Mouse (Mus musculus) liver, embryonic 14.5 days (tissue): Measurements from ENCODE around the gene Gpatch3. TPM values are rescaled to one million over a fixed set of nuclear protein-coding genes. Genes with fewer than 3 reads are reported as not detected.
A peak's percentile ranks its signal among the peaks of the same experiment; 100 is the strongest.

Experiments used
- ATAC-seq: fragments of 200-750 bp; cut with Nextera tagmentation; 2 replicates; pipeline ENCODE4 v1.8.0; 2017; ENCODE audit warnings: moderate number of reproducible peaks, mild to moderate bottlenecking, moderate library complexity; ENCODE audit not compliant: insufficient read depth
- DNase-seq, 3 experiments: peaks; one replicate each; pipeline ENCODE4 v3.0.0-alpha.2; 2012 to 2013; ENCODE audit warnings: low read depth in 3 of 3, low spot score in 3 of 3
- H3K27ac ChIP-seq: fragments of 300-500 bp; sonication (generic); 2 replicates; pipeline ENCODE4 v1.5.1; 2014; ENCODE audit warnings: moderate library complexity, mild to moderate bottlenecking, control low read depth, inconsistent platforms
- H3K27me3 ChIP-seq: fragments of 300-500 bp; sonication (generic); 2 replicates; pipeline ENCODE4 v1.6.1; 2014; ENCODE audit warnings: mild to moderate bottlenecking, low read length, moderate library complexity; ENCODE audit not compliant: control insufficient read depth, insufficient read depth
- H3K36me3 ChIP-seq: fragments of 300-500 bp; sonication (generic); replicated peaks from 2 replicates; pipeline ENCODE4 v1.6.1; 2014; ENCODE audit warnings: low read depth; ENCODE audit not compliant: control insufficient read depth, insufficient read depth
- H3K4me1 ChIP-seq, 2 experiments: fragments of 200-500 bp in 1 of 2; fragments of 300-500 bp in 1 of 2; sonication (generic) in 1 of 2; replicated peaks; 2 replicates each; pipeline ENCODE4 v1.6.1; 2012 to 2014; ENCODE audit warnings: antibody characterized with exemption in 1 of 2, inconsistent platforms in 1 of 2, low read length in 1 of 2; ENCODE audit not compliant: control insufficient read depth in 2 of 2, insufficient read depth in 2 of 2
- H3K4me2 ChIP-seq: fragments of 300-500 bp; sonication (generic); 2 replicates; pipeline ENCODE4 v1.6.1; 2014; ENCODE audit warnings: low read depth, mild to moderate bottlenecking, control low read depth, moderate library complexity
- H3K4me3 ChIP-seq, 2 experiments: fragments of 200-500 bp in 1 of 2; fragments of 300-500 bp in 1 of 2; sonication (generic) in 1 of 2; 2 replicates each; pipeline ENCODE4 v1.5.1; 2012 to 2014; ENCODE audit warnings: low read depth in 2 of 2, low read length in 2 of 2, mild to moderate bottlenecking in 2 of 2, control low read depth in 1 of 2, inconsistent platforms in 1 of 2, moderate library complexity in 1 of 2; ENCODE audit not compliant: insufficient read depth in 1 of 2
- H3K9ac ChIP-seq: fragments of 300-500 bp; sonication (generic); replicated peaks from 2 replicates; pipeline ENCODE4 v1.6.1; 2014; ENCODE audit warnings: mild to moderate bottlenecking, control low read depth, moderate library complexity
- H3K9me3 ChIP-seq: fragments of 300-500 bp; sonication (generic); 2 replicates; pipeline ENCODE4 v1.6.1; 2016; ENCODE audit warnings: low read length, mixed read lengths; ENCODE audit not compliant: control insufficient read depth
- CTCF ChIP-seq: IDR thresholded peaks from 2 replicates; pipeline ENCODE4 v1.5.1; 2016; ENCODE audit warnings: antibody characterized with exemption, low read depth, control low read depth
- EP300 ChIP-seq: IDR thresholded peaks from 2 replicates; pipeline ENCODE4 v1.6.1; 2016; ENCODE audit warnings: antibody characterized with exemption, low read depth
- WGBS: fragments of 180-500 bp; shearing (Covaris S2); extraction: QIAGEN DNeasy Blood & Tissue Kit; methylation state at CpG from one replicate; pipeline ENCODE4 v1.1.7; 2014; ENCODE audit not compliant: insufficient replicate concordance; 5-methylcytosine and 5-hydroxymethylcytosine counted together
- polyA plus RNA-seq, 2 experiments: library from polyadenylated mRNA; depleted of rRNA in 1 of 2; stranded (reverse) in 1 of 2; unstranded in 1 of 2; fragments of >200 nt; fragmentation: Nextera tagmentation in 1 of 2; extraction: Ambion mirVana in 1 of 2; gene quantifications; 2 replicates each; pipeline versions ENCODE4 v1.2.1 to v1.2.3; 2012 to 2014

The Gpatch3 gene
- polyA plus RNA-seq, 2 experiments, result 3.1 TPM

DNA sequence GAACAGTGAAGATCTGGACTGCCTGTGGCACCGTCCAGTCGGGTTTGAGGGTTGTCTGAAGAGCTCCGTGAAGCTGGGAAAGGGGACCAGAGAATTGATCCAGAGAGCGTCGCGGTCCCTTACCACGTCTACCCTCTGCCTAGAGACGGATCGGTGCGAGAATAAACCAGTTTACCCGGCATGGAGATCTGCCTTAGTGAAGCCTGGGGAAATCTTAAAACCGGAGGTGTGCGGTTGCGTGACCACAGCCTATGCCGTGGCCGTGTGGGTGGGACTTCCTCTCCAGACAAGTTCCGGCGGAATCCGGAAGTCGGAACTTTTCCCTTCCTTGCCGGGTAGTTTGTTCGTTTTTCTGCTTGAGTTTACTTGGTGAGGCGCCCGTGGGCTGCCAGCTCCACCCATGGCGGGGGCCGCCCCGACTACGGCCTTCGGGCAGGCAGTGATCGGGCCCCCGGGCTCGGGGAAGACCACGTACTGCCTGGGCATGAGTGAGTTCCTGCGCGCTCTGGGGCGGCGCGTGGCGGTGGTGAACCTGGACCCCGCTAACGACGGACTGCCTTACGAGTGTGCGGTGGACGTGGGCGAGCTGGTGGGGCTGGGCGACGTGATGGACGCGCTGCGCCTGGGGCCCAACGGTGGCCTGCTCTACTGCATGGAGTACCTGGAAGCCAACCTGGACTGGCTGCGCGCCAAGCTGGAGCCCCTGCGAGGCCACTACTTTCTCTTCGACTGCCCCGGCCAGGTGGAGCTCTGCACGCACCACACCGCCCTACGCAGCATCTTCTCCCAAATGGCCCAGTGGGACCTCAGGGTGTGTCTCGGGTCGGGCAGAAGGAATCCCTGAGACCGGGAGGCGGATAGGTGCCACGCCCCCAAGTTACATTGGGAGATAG, 9.8 kb downstream of the Gpatch3 start, which contains the start of gene Gpn2:
Gpn2 (plus strand) TSS at position 304 of the 893 bp plus-strand sequence.
- Histone ChIP-seq H3K27ac (peak within 1 kb of the TSS; percentile 11; the same call in 1 of the 2 replicates), H3K9ac (peak within 1 kb of the TSS; percentile 64), H3K4me1 (peaks cover 5 to 8% of the 10 kb centered on the region in 2 experiments; a peak in 3 of 4 replicates), H3K27me3 (no peaks in the 10 kb centered on the region), H3K4me3 (peak within 1 kb of the TSS; percentile 72 to 82), H3K36me3 (no peaks in the 10 kb centered on the region; the same call in none of the 2 replicates), H3K9me3 (no peaks in the 10 kb centered on the region), H3K4me2 (peak within 1 kb of the TSS; percentile 82)
- 2% methylated on average over 62 of the region's 65 CpGs for WGBS
- TF ChIP-seq CTCF (no peak), EP300 (no peak)
- peak; percentile 72 to 73 (median 73) for DNase-seq
- ATAC-seq, result peak; percentile 83

DNA sequence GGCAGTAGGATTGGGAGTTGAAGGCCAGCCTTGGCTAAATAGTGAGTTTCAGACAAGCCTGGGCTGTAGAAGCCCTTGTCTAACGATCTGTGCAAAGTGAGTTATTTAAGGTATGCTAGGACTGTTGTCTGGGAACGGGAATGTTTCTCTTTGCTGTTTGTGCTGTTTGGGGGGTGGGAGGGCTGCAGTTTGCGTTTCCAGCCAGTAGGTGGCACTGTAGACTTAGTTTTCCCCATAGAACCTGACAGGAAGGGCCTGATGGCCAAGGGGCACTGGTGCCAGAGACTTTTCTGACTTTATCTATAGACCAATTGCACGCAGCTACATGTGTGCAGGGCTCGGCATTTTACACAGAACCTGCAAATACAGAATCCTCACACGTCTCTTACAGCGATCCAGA, 18.0 kb downstream of the Gpatch3 start:
- H3K4me3 ChIP-seq, result no peak overlapping the region
- H3K9me3 ChIP-seq, result no peaks in the 10 kb centered on the region
- H3K9ac ChIP-seq, result no peak overlapping the region
- ATAC-seq (no peak), DNase-seq (peak in 1 of 3 experiments; percentile 51)
- peaks cover 6% of the 10 kb centered on the region; the same call in 1 of the 2 replicates for H3K36me3 ChIP-seq
- H3K4me1 ChIP-seq, result 0 out of 4 replicates have a peak, but pooled peaks cover 0 to 2% of the 10 kb centered on the region in 2 experiments
- 22% methylated on average over 7 of the region's 7 CpGs for WGBS
- no peak overlapping the region for H3K27ac ChIP-seq
- no peaks in the 10 kb centered on the region for H3K27me3 ChIP-seq
- H3K4me2 ChIP-seq, result no peak overlapping the region
- peak; percentile 94 for TF ChIP-seq CTCF
- no peak for TF ChIP-seq EP300

DNA sequence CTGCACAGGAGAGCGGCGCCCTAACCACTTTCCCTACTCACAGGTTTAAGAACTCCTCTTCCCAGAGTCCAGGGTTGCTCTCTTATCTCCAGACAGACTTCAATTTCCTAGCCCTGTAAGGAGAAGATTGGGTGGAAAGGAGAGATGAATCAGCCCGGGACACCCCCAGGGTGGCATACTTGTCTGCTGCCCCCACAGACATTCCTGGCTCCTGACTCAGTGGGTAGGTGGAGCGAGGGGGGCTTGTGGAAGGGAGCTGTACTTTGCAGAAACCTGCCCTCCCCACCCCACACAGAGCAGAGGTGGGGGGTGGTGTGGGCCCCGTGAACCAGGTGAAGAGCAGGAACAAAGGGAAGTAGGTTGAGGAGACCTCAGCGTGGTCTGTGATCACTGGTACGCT, 21.0 kb downstream of the Gpatch3 start:
- Histone ChIP-seq H3K4me1 (peaks cover 10 to 11% of the 10 kb centered on the region in 2 experiments), H3K36me3 (peaks cover 6% of the 10 kb centered on the region; the same call in 1 of the 2 replicates), H3K9me3 (no peaks in the 10 kb centered on the region), H3K27me3 (peaks cover 13% of the 10 kb centered on the region), H3K27ac (no peak overlapping the region), H3K9ac (no peak overlapping the region), H3K4me3 (no peak overlapping the region), H3K4me2 (no peak overlapping the region)
- TF ChIP-seq CTCF, result no peak
- no peak for TF ChIP-seq EP300
- DNase-seq (no peak), ATAC-seq (no peak)
- WGBS, result 59% methylated on average over 7 of the region's 7 CpGs

DNA sequence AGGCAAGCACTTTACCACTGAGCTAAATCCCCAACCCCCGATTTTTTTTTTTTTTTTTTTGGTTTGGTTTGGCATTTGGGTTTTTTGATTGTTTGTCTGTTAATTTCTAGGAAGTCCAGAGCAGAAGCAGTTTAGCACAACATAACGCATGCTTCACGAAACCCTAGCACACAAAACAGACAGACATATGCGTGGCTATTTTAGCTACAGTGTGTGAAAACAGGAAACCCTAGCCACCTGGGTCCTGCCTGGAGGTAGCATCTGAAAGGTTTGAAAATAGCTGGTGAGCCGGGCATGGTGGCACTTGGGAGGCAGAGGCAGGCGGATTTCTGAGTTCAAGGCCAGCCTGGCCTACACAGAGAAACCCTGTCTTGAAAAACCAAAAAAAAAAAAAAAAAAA, 21.5 kb downstream of the Gpatch3 start:
- WGBS, result 57% methylated on average over 6 of the region's 6 CpGs
- DNase-seq (no peak), ATAC-seq (no peak)
- Histone ChIP-seq H3K4me1 (peaks cover 10 to 11% of the 10 kb centered on the region in 2 experiments), H3K27me3 (peaks cover 18% of the 10 kb centered on the region), H3K27ac (no peak overlapping the region), H3K36me3 (peaks cover 4% of the 10 kb centered on the region; the same call in 1 of the 2 replicates), H3K9ac (no peak overlapping the region), H3K4me3 (no peak overlapping the region), H3K4me2 (no peak overlapping the region), H3K9me3 (no peaks in the 10 kb centered on the region)
- TF ChIP-seq CTCF, result no peak
- no peak for TF ChIP-seq EP300

DNA sequence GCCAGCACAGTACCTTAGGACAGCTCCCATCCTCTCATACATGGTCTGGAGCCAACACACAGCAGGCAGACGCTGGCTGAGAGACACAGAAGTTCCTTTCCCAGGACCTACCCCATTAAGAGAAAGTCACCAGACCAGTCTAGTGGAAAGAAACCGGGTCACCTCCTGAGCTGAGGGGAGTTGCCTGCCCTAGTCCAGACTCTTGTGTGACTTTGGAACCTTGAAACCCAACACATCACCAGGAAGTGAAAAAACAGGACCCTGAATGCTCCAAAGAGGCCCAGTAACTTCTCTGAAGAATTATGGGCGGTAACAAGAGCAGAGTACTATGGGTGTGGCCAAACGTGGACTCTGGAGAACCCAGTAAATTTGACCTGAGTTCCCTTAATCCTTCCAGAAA, 24.1 kb downstream of the Gpatch3 start:
- WGBS, result 31% methylated on average over 4 of the region's 4 CpGs
- DNase-seq, result no peak
- TF ChIP-seq EP300, result no peak
- no peak for TF ChIP-seq CTCF
- Histone ChIP-seq H3K4me3 (no peak overlapping the region), H3K4me1 (peaks cover 10 to 11% of the 10 kb centered on the region in 2 experiments), H3K27me3 (peaks cover 30% of the 10 kb centered on the region), H3K9ac (no peak overlapping the region), H3K9me3 (no peaks in the 10 kb centered on the region), H3K36me3 (no peaks in the 10 kb centered on the region), H3K4me2 (peak overlapping the region; percentile 74), H3K27ac (no peak overlapping the region)
- no peak for ATAC-seq
